Mouse (Mus musculus) heart, embryonic 13.5 days (tissue): ENCODE results near the gene Hnrnpm. TPM values are rescaled to one million over a fixed set of nuclear protein-coding genes. Genes with fewer than 3 reads are reported as not detected.
"Not testable (repeated sequence)": the region's sequence is repeated elsewhere in the genome, so short reads cannot be mapped to it uniquely, and the experiment has no call there.

Experiments used
- ATAC-seq: fragments of 200-750 bp; cut with Nextera tagmentation; 2 replicates; pipeline ENCODE4 v1.8.0; 2017; ENCODE audit warnings: moderate TSS enrichment; ENCODE audit not compliant: insufficient number of reproducible peaks, low FRiP score, low TSS enrichment; ENCODE audit errors: extremely low read depth
- H3K27ac ChIP-seq: fragments of 300-500 bp; sonication (generic); replicated peaks from 2 replicates; pipeline ENCODE4 v1.5.1; 2015; ENCODE audit warnings: moderate library complexity, mild to moderate bottlenecking, inconsistent platforms
- H3K27me3 ChIP-seq: fragments of 300-500 bp; sonication (generic); replicated peaks from 2 replicates; pipeline ENCODE4 v1.6.1; 2015; ENCODE audit warnings: mild to moderate bottlenecking, inconsistent platforms
- H3K36me3 ChIP-seq: fragments of 300-500 bp; sonication (generic); 2 replicates; pipeline ENCODE4 v1.6.1; 2015; ENCODE audit warnings: mild to moderate bottlenecking, inconsistent platforms
- H3K4me1 ChIP-seq: fragments of 300-500 bp; sonication (generic); 2 replicates; pipeline ENCODE4 v1.6.1; 2015; ENCODE audit warnings: inconsistent platforms
- H3K4me2 ChIP-seq: fragments of 300-500 bp; sonication (generic); 2 replicates; pipeline ENCODE4 v1.6.1; 2015; ENCODE audit warnings: inconsistent platforms, mild to moderate bottlenecking, moderate library complexity
- H3K4me3 ChIP-seq: fragments of 300-500 bp; sonication (generic); 2 replicates; pipeline ENCODE4 v1.5.1; 2015; ENCODE audit warnings: moderate library complexity, mild to moderate bottlenecking, inconsistent platforms
- H3K9ac ChIP-seq: fragments of 300-500 bp; sonication (generic); 2 replicates; pipeline ENCODE4 v1.6.1; 2015; ENCODE audit warnings: inconsistent platforms, mild to moderate bottlenecking, moderate library complexity
- H3K9me3 ChIP-seq: fragments of 300-500 bp; sonication (generic); 2 replicates; pipeline ENCODE4 v1.6.1; 2016; ENCODE audit warnings: inconsistent platforms
- WGBS: fragments of 180-500 bp; shearing (Covaris S2); methylation state at CpG from one replicate; pipeline ENCODE4 v1.1.7; 2015; ENCODE audit warnings: mixed read lengths; 5-methylcytosine and 5-hydroxymethylcytosine counted together
- polyA plus RNA-seq: library from polyadenylated mRNA; unstranded; fragments of >200 nt; fragmentation: Nextera tagmentation; extraction: Ambion mirVana; gene quantifications from 2 replicates; pipeline ENCODE4 v1.2.1, GENCODE M21; 2015

Gene Hnrnpm
- polyA plus RNA-seq, 1 experiment from 2014 or later = 194 TPM

DNA sequence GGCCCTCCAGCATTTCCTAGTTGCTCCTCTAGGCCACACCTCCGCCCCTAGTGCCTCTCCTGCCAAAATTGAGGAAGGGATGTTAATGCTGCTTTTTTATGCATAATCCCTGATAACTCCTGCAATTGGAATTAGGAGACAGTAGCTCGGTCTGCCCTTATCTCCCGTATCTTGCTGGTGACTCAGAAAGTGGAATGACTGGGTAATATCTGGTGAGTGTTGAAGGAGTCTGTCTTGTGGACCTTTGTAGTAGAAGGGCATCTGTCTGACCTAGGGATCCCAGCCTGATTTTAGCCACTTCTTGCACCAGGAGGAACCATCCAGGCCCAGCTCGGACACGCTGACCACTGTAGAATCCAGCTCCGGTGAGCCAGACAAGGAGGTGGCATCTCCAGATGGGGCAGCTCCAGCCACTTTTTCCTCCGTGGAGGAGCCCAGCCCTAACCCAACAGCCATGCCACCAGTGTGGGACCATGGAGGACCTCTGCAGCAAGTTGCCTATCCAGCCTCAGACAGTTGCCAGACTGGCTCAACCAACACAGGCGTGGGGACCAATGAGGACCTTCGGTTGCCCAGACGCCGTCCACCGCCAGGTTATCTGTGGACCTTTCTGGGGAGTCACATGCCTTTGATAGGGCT is 57.1 kb downstream of the Hnrnpm start:
- Histone ChIP-seq H3K27ac (peak overlapping the region; percentile 95), H3K4me3 (peak overlapping the region; percentile 63), H3K4me2 (peak overlapping the region; percentile 85), H3K9ac (peak overlapping the region; percentile 83), H3K9me3 (no peaks in the 10 kb centered on the region), H3K4me1 (peaks cover 29% of the 10 kb centered on the region), H3K27me3 (no peaks in the 10 kb centered on the region), H3K36me3 (peaks cover 39% of the 10 kb centered on the region)
- ATAC-seq = peak; percentile 3; the same call in 1 of the 2 replicates
- WGBS = 46% methylated on average over 12 of the region's 12 CpGs

DNA sequence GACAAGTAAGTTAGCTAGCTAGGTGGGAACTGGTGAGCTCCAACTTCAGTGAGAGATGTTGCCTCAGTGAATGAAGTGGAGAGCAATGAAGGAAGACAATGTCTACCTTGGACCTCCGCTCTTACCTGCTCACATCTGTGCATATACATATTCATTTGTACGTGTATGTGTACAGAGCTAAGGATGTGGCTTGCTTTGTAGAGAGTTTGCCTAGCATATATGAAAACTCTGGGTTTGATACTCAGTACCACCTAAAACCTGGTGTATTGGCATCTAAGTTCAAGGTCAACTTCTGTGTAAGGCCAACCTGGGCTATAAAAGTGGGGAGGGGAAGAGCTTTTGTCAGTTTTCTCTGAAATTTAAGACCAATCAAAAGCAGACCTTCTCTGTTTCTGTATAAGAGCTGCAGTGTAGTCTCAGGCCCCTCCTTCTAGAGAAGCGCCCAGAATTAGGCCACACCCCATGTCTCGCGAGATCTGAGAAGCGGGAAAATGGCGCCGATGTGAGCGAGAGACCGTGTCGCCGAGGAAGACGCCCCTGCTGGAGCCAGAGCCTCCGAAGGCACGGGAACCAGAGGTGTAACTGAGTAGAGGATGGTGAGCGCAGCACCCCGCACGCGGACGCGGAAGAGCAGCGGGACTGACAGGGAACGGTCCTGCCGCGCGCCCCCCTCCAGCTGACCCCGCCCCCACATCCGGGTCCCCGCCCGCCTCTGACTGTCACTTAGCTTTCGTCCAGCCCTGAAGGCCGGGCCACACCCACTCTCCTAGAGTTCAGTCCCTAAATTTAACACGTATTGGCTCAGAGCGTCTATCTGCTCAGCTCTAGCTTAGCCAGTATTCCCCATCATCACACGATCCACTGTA is 57.8 kb downstream of the Hnrnpm start, which contains the start of gene Zfp414:
Zfp414 (plus strand) TSS at position 470 of the 866 bp plus-strand sequence.
- Histone ChIP-seq H3K4me1 (peaks cover 29% of the 10 kb centered on the region), H3K9ac (peak within 1 kb of the TSS; percentile 83), H3K4me3 (peak within 1 kb of the TSS; percentile 63), H3K4me2 (peak within 1 kb of the TSS; percentile 85), H3K27me3 (no peaks in the 10 kb centered on the region), H3K27ac (peak within 1 kb of the TSS; percentile 95), H3K36me3 (peaks cover 34% of the 10 kb centered on the region), H3K9me3 (no peaks in the 10 kb centered on the region)
- WGBS = 4% methylated on average over 35 of the region's 35 CpGs
- peak; percentile 91 for ATAC-seq

DNA sequence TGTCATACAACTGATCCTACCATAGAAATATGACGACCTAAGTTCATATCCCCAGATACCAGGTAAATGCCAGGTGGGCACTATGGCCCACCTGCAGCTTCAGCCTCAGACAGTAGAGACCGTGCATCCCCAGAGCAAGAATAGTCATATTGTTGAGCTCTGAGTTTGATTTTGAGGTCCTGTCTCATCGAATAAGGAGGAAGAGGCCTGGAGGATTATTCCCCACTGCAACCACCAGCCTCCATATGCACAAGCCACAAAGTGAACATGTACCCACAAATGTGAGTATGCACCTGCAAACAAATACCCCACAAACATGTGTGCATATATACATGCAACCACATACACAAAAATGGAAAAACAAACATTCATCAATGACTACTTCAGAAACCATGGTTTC is 59.4 kb downstream of the Hnrnpm start:
- ATAC-seq = no peak
- H3K4me1 ChIP-seq = peaks cover 29% of the 10 kb centered on the region
- H3K27me3 ChIP-seq = no peaks in the 10 kb centered on the region
- WGBS = 88% methylated on average over 3 of the region's 3 CpGs
- H3K36me3 ChIP-seq = peaks cover 22% of the 10 kb centered on the region
- H3K9ac ChIP-seq = no peak overlapping the region
- H3K4me3 ChIP-seq = no peak overlapping the region
- no peak overlapping the region for H3K27ac ChIP-seq
- no peaks in the 10 kb centered on the region for H3K9me3 ChIP-seq
- H3K4me2 ChIP-seq = no peak overlapping the region

- not testable (repeated sequence) for ATAC-seq, H3K4me3 ChIP-seq, H3K4me2 ChIP-seq, H3K27ac ChIP-seq, H3K36me3 ChIP-seq, H3K4me1 ChIP-seq, H3K9me3 ChIP-seq, H3K27me3 ChIP-seq, H3K9ac ChIP-seq
- 76% methylated on average over 5 of the region's 5 CpGs for WGBS
These were observed 72.9 kb downstream of the Hnrnpm start for GRCm38 (mm10) chr17:33613726-33614125.

GRCm38 (mm10) chr17:33610548-33610947 is 76.1 kb downstream of the Hnrnpm start:
- no peak for ATAC-seq
- Histone ChIP-seq H3K4me3 (no peak overlapping the region), H3K9ac (no peak overlapping the region), H3K4me2 (no peak overlapping the region), H3K4me1 (no peaks in the 10 kb centered on the region), H3K27ac (no peak overlapping the region), H3K9me3 (no peaks in the 10 kb centered on the region), H3K27me3 (no peaks in the 10 kb centered on the region), H3K36me3 (no peaks in the 10 kb centered on the region)
- WGBS = 69% methylated on average over 7 of the region's 7 CpGs

GRCm38 (mm10) chr17:33607273-33607672 is 79.4 kb downstream of the Hnrnpm start:
- Histone ChIP-seq H3K9me3 (no peaks in the 10 kb centered on the region), H3K27me3 (no peaks in the 10 kb centered on the region), H3K9ac (no peak overlapping the region), H3K36me3 (no peaks in the 10 kb centered on the region), H3K4me3 (no peak overlapping the region), H3K4me2 (no peak overlapping the region), H3K4me1 (no peaks in the 10 kb centered on the region), H3K27ac (no peak overlapping the region)
- ATAC-seq = no peak
- WGBS = 37% methylated on average over 2 of the region's 2 CpGs

GRCm38 (mm10) chr17:33601947-33602346 is 84.7 kb downstream of the Hnrnpm start:
- Histone ChIP-seq H3K4me2 (no peak overlapping the region), H3K27ac (no peak overlapping the region), H3K4me1 (no peaks in the 10 kb centered on the region), H3K9ac (no peak overlapping the region), H3K4me3 (no peak overlapping the region), H3K9me3 (peaks cover 8% of the 10 kb centered on the region; the same call in 1 of the 2 replicates), H3K36me3 (no peaks in the 10 kb centered on the region), H3K27me3 (no peaks in the 10 kb centered on the region)
- no peak for ATAC-seq
- WGBS = 81% methylated on average over 12 of the region's 12 CpGs

- H3K9me3 ChIP-seq = peaks cover 8% of the 10 kb centered on the region; the same call in 1 of the 2 replicates
- no peaks in the 10 kb centered on the region for H3K4me1 ChIP-seq
- no peak for ATAC-seq
- H3K4me2 ChIP-seq = no peak overlapping the region
- H3K9ac ChIP-seq = no peak overlapping the region
- H3K4me3 ChIP-seq = no peak overlapping the region
- H3K27ac ChIP-seq = no peak overlapping the region
- WGBS = 77% methylated on average over 3 of the region's 3 CpGs
- no peaks in the 10 kb centered on the region for H3K36me3 ChIP-seq
- no peaks in the 10 kb centered on the region for H3K27me3 ChIP-seq
These were observed 85.8 kb downstream of the Hnrnpm start for GRCm38 (mm10) chr17:33600831-33601230.

DNA sequence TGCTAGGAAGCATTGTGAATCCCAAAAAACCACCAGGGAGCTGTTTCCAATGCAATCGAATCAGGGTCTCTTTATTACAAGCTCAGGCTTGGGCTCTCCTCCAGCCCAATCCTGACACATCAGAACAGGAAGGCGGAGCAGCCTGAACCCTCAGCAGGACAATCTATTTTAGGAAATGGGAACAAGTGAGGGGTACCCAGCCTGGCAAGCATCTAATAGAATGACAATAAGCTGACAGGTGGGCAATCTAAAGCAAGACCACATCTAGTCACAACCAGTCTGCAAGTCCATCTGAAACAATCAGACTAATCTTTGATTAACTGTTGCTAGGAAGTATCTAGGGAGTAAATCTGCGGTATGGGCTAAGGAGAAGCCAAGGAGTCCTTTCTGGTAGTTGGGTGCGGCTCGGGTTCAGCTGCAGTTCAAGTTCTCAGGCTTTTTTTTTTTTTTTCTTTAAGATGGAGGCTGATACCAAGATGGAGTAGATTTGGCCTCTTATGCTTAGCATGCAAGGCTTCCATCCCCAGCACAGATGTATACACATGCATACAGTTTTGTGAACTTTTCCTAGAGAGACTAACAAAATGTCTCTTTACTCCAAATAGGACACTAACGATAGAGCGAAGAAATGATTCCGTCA is 86.7 kb downstream of the Hnrnpm start:
- Histone ChIP-seq H3K36me3 (no peaks in the 10 kb centered on the region), H3K4me2 (no peak overlapping the region), H3K9me3 (peaks cover 8% of the 10 kb centered on the region; the same call in 1 of the 2 replicates), H3K27ac (no peak overlapping the region), H3K27me3 (no peaks in the 10 kb centered on the region), H3K4me1 (no peaks in the 10 kb centered on the region), H3K9ac (no peak overlapping the region), H3K4me3 (no peak overlapping the region)
- no peak for ATAC-seq
- 77% methylated on average over 8 of the region's 8 CpGs for WGBS

DNA sequence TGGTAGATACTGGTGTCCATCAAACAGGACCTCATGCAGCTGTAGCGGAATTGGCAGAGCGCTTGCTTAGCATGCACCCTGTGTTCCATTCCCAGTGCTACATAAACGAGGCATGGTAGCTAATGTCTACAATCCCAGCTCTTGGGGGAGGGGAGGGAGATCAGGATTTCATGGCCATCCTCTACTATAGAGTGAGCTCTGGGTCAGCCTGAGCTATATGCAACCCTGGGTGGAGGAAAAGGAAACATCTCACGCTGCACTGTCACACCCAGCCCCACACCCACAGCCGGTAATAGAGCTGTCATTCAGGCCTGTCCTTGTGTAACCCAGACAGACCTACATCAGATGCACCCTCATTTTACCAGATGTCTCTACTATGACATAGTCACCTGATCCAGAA is 88.2 kb downstream of the Hnrnpm start:
- H3K36me3 ChIP-seq = no peaks in the 10 kb centered on the region
- no peaks in the 10 kb centered on the region for H3K27me3 ChIP-seq
- H3K27ac ChIP-seq = no peak overlapping the region
- no peak for ATAC-seq
- H3K4me2 ChIP-seq = no peak overlapping the region
- no peak overlapping the region for H3K9ac ChIP-seq
- no peak overlapping the region for H3K4me3 ChIP-seq
- peaks cover 8% of the 10 kb centered on the region; the same call in 1 of the 2 replicates for H3K9me3 ChIP-seq
- WGBS = 87% methylated on average over 5 of the region's 5 CpGs
- no peaks in the 10 kb centered on the region for H3K4me1 ChIP-seq

GRCm38 (mm10) chr17:33597271-33597670 is 89.4 kb downstream of the Hnrnpm start:
- Histone ChIP-seq H3K27me3 (no peaks in the 10 kb centered on the region), H3K36me3 (no peaks in the 10 kb centered on the region), H3K4me3 (no peak overlapping the region), H3K9ac (no peak overlapping the region), H3K4me1 (no peaks in the 10 kb centered on the region), H3K4me2 (no peak overlapping the region), H3K9me3 (peaks cover 8% of the 10 kb centered on the region; the same call in 1 of the 2 replicates), H3K27ac (no peak overlapping the region)
- no peak for ATAC-seq
